Mouse (Mus musculus) ovary, adult 10 weeks (tissue): ENCODE data around the gene Ptgir. TPM values are rescaled to one million over a fixed set of nuclear protein-coding genes. Genes with fewer than 3 reads are reported as not detected.

Experiments used
- polyA plus RNA-seq: library from polyadenylated mRNA; stranded (reverse); fragments of 350-450 nt; fragmentation: Illumina TruSeq; extraction: RNeasy Lipid Tissue Mini Kit (QIAGEN cat#74804); gene quantifications from one replicate; pipeline ENCODE4 v1.2.3, GENCODE M21; 2014

Ptgir gene
- 1.7 TPM for polyA plus RNA-seq

GRCm38 (mm10) chr7:16906281-16906680 lies at the start of gene Ptgir:
Gene Ptgir, plus strand, starts transcription at chr7:16906490.

GRCm38 (mm10) chr7:16875310-16875325 lies 31.2 kb upstream of the Ptgir start, which contains the start of gene Dact3:
Gene Dact3, plus strand, starts transcription at chr7:16875317.

GRCm38 (mm10) chr7:16891641-16892351 lies 14.5 kb upstream of the Ptgir start, which contains the start of gene Gng8:
Gene Gng8, plus strand, starts transcription at chr7:16891786.

GRCm38 (mm10) chr7:16924037-16924834 lies 17.9 kb downstream of the Ptgir start, which contains the start of gene Calm3:
Gene Calm3, minus strand, starts transcription at chr7:16924114.

GRCm38 (mm10) chr7:16944061-16944807 lies 37.9 kb downstream of the Ptgir start, which contains the start of gene Pnmal2:
Gene Pnmal2, plus strand, starts transcription at chr7:16944682.

GRCm38 (mm10) chr7:16959539-16960187 lies 53.4 kb downstream of the Ptgir start, which contains the start of gene Pnmal1:
Gene Pnmal1, plus strand, starts transcription at chr7:16959679.

Other genes starting within 250 kb of the Ptgir start
- gene Ceacam15, start 230.8 kb upstream of the Ptgir start, polyA plus RNA-seq = not detected
- not detected for gene Ceacam9, start 184.6 kb upstream of the Ptgir start, polyA plus RNA-seq
- gene Ap2s1, start 168.1 kb upstream of the Ptgir start, polyA plus RNA-seq = 64.2 TPM
- gene Slc1a5, start 125.2 kb upstream of the Ptgir start, polyA plus RNA-seq = 7.4 TPM
- 27.4 TPM for gene Strn4, start 90.6 kb upstream of the Ptgir start, polyA plus RNA-seq
- gene Fkrp, start 89.8 kb upstream of the Ptgir start, polyA plus RNA-seq = 7.8 TPM
- 0.46 TPM for gene Prkd2, start 63.6 kb upstream of the Ptgir start, polyA plus RNA-seq
- gene Dact3, start 31.2 kb upstream of the Ptgir start, polyA plus RNA-seq = 3.2 TPM
- 0.57 TPM for gene Gng8, start 14.7 kb upstream of the Ptgir start, polyA plus RNA-seq
- 30.5 TPM for gene Calm3, start 17.6 kb downstream of the Ptgir start, polyA plus RNA-seq
- 4.2 TPM for gene Pnmal2, start 38.2 kb downstream of the Ptgir start, polyA plus RNA-seq
- 1.6 TPM for gene Pnmal1, start 53.2 kb downstream of the Ptgir start, polyA plus RNA-seq
- gene Gm42372, start 76.6 kb downstream of the Ptgir start, polyA plus RNA-seq = not detected
- 8.7 TPM for gene Ccdc8, start 86.2 kb downstream of the Ptgir start, polyA plus RNA-seq
- gene Ppp5c, start 121.4 kb downstream of the Ptgir start, polyA plus RNA-seq = 7.8 TPM
- gene Hif3a, start 155.9 kb downstream of the Ptgir start, polyA plus RNA-seq = 1.7 TPM
- not detected for gene Psg16, start 167.6 kb downstream of the Ptgir start, polyA plus RNA-seq
- not detected for gene Ceacam3, start 243.8 kb downstream of the Ptgir start, polyA plus RNA-seq